Mouse (Mus musculus): ENCODE results near the gene Btbd35f13. TPM values are rescaled to one million over a fixed set of nuclear protein-coding genes. Genes with fewer than 3 reads are reported as not detected.

The Btbd35f13 gene
- not detected in 4 replicates for total RNA-seq (2023; ENCODE audit: inconsistent age)

GRCm38 (mm10) chrX:33656872-33657271, at the start of gene Btbd35f13:
TSS of gene Btbd35f13 (plus strand) at chrX:33657172.

GRCm38 (mm10) chrX:33702249-33702648, 45.3 kb downstream of the Btbd35f13 start, which contains the start of gene Btbd35f14:
TSS of gene Btbd35f14 (minus strand) at chrX:33702349.

Other genes starting within 250 kb of the Btbd35f13 start
- gene Btbd35f15, start 79.9 kb upstream of the Btbd35f13 start, total RNA-seq (2023; ENCODE audit: inconsistent age) = not detected in 4 replicates
- gene Btbd35f14, start 45.2 kb downstream of the Btbd35f13 start, total RNA-seq (2023; ENCODE audit: inconsistent age) = not detected in 4 replicates

Measured in B cell, adult (primary cell).